Mouse (Mus musculus) liver, adult 10 weeks (tissue): ENCODE measurements around the gene Serpinb9. TPM values are rescaled to one million over a fixed set of nuclear protein-coding genes. Genes with fewer than 3 reads are reported as not detected.

Experiments
- polyA plus RNA-seq: library from polyadenylated mRNA; stranded (reverse); fragments of 350-450 nt; fragmentation: Illumina TruSeq; extraction: RNeasy Lipid Tissue Mini Kit (QIAGEN cat#74804); gene quantifications from one replicate; pipeline ENCODE4 v1.2.3, GENCODE M21; 2014; ENCODE audit warnings: low read depth, low replicate concordance

Gene Serpinb9
- polyA plus RNA-seq, result 22.4 TPM

GRCm38 (mm10) chr13:33002950-33003349 is at the start of gene Serpinb9:
TSS of gene Serpinb9 (plus strand) at chr13:33003250.

GRCm38 (mm10) chr13:32964989-32965811 is 37.9 kb upstream of the Serpinb9 start, which contains the start of gene Serpinb6b:
TSS of gene Serpinb6b (plus strand) at chr13:32965209.

GRCm38 (mm10) chr13:33027244-33027643 is 24.2 kb downstream of the Serpinb9 start, which contains the start of gene Serpinb9b:
TSS of gene Serpinb9b (plus strand) at chr13:33027416.

Other genes with a start within 250 kb of the Serpinb9 start
- not detected for gene Mylk4, start 219.3 kb upstream of the Serpinb9 start, polyA plus RNA-seq
- gene Wrnip1, start 201.2 kb upstream of the Serpinb9 start, polyA plus RNA-seq, result 27.2 TPM
- not detected for gene D930007J09Rik, start 200.4 kb upstream of the Serpinb9 start, polyA plus RNA-seq
- gene Serpinb1a, start 152.1 kb upstream of the Serpinb9 start, polyA plus RNA-seq, result 48.7 TPM
- 0.48 TPM for gene Serpinb1c, start 105.0 kb upstream of the Serpinb9 start, polyA plus RNA-seq
- gene Serpinb6b, start 38.0 kb upstream of the Serpinb9 start, polyA plus RNA-seq, result 6.1 TPM
- gene Serpinb9b, start 24.2 kb downstream of the Serpinb9 start, polyA plus RNA-seq, result not detected
- not detected for gene Serpinb1b, start 75.3 kb downstream of the Serpinb9 start, polyA plus RNA-seq
- not detected for gene Serpinb9c, start 156.5 kb downstream of the Serpinb9 start, polyA plus RNA-seq
- gene Serpinb9d, start 189.7 kb downstream of the Serpinb9 start, polyA plus RNA-seq, result not detected
- gene Serpinb9e, start 246.4 kb downstream of the Serpinb9 start, polyA plus RNA-seq, result not detected